Mouse (Mus musculus) heart, embryonic 16.5 days (tissue): ENCODE results near the gene Olfr686. TPM values are rescaled to one million over a fixed set of nuclear protein-coding genes. Genes with fewer than 3 reads are reported as not detected.

Experiments used
- ATAC-seq: fragments of 200-750 bp; cut with Nextera tagmentation; replicated peaks from 2 replicates; pipeline ENCODE4 v1.8.0; 2017; ENCODE audit warnings: moderate number of reproducible peaks; ENCODE audit not compliant: insufficient read depth, low FRiP score; ENCODE audit errors: extremely low read depth
- H3K27ac ChIP-seq: fragments of 300-500 bp; sonication (generic); 2 replicates; pipeline ENCODE4 v1.5.1; 2014; ENCODE audit warnings: mild to moderate bottlenecking, low read length, control low read depth, moderate library complexity
- H3K27me3 ChIP-seq: fragments of 300-500 bp; sonication (generic); 2 replicates; pipeline ENCODE4 v1.6.1; 2014; ENCODE audit warnings: low read length, mixed read lengths; ENCODE audit not compliant: control insufficient read depth, insufficient read depth
- H3K36me3 ChIP-seq: fragments of 300-500 bp; sonication (generic); 2 replicates; pipeline ENCODE4 v1.6.1; 2014; ENCODE audit not compliant: control insufficient read depth, insufficient read depth
- H3K4me1 ChIP-seq: fragments of 300-500 bp; sonication (generic); 2 replicates; pipeline ENCODE4 v1.6.1; 2014; ENCODE audit warnings: low read length, mixed read lengths; ENCODE audit not compliant: control insufficient read depth, insufficient read depth
- H3K4me2 ChIP-seq: fragments of 300-500 bp; sonication (generic); 2 replicates; pipeline ENCODE4 v1.6.1; 2014; ENCODE audit warnings: low read depth, mild to moderate bottlenecking, control low read depth, low read length
- H3K4me3 ChIP-seq: fragments of 300-500 bp; sonication (generic); 2 replicates; pipeline ENCODE4 v1.5.1; 2014; ENCODE audit warnings: mild to moderate bottlenecking, control low read depth, low read length
- H3K9ac ChIP-seq: fragments of 300-500 bp; sonication (generic); 2 replicates; pipeline ENCODE4 v1.6.1; 2014; ENCODE audit warnings: low read length, control low read depth
- H3K9me3 ChIP-seq: fragments of 300-500 bp; sonication (generic); replicated peaks from 2 replicates; pipeline ENCODE4 v1.6.1; 2016; ENCODE audit warnings: low read length; ENCODE audit not compliant: control insufficient read depth
- WGBS: fragments of 180-500 bp; shearing (Covaris S2); extraction: QIAGEN DNeasy Blood & Tissue Kit; methylation state at CpG from one replicate; pipeline ENCODE4 v1.1.7; 2014; 5-methylcytosine and 5-hydroxymethylcytosine counted together
- polyA plus RNA-seq: library from polyadenylated mRNA; unstranded; fragments of >200 nt; fragmentation: Nextera tagmentation; extraction: Ambion mirVana; gene quantifications from 2 replicates; pipeline ENCODE4 v1.2.1, GENCODE M21; 2015

The Olfr686 gene
- polyA plus RNA-seq, 1 experiment from 2014 or later, result not detected

DNA sequence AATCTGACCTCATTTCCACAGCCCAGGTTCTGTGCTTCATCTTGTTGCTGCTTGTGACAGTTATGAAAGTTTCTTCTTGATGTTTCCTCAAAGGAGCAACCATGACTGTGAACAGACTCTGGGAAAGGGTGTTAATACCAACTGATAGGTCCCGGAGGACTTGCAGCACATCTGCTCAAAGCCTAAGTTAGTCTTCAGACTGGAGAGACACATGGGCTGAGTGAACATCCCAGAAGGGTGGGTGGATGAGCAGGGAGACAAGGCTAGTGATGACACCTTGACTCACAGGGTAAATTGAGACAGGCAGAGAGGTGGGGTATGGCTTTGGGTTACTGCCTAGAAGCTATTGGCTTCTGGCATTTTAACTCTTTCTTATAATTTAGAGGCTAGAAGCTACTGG is 21.4 kb downstream of the Olfr686 start, which contains the start of gene Olfr685:
Olfr685 (minus strand) TSS at position 101 of the 400 bp plus-strand sequence.
- Histone ChIP-seq H3K4me3 (no peak within 1 kb of the TSS), H3K36me3 (no peaks in the 10 kb centered on the region), H3K4me1 (no peaks in the 10 kb centered on the region), H3K9ac (no peak within 1 kb of the TSS), H3K9me3 (no peaks in the 10 kb centered on the region), H3K4me2 (no peak within 1 kb of the TSS), H3K27me3 (no peaks in the 10 kb centered on the region), H3K27ac (no peak within 1 kb of the TSS)
- ATAC-seq, result no peak
- 68% methylated on average over 1 of the region's 1 CpGs for WGBS

DNA sequence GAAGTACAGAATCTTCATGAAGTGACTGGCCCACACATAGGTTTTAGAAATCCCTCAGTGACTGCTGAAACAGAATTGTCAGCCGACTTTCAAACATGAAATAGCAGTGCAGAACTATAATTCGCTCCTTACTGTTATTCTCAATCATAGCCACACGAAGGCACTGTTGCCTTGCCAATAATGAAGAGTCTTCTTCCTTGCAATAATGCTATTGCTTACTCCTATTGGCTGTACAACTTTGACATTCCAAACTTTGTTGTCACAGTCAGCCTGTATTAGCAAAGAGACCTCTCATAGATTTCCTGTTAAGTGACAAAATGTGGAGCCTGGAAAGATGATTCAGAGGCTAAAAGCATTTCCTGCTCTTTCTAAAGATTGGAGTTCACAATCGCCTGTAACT is 36.5 kb downstream of the Olfr686 start:
- no peak overlapping the region for H3K9ac ChIP-seq
- H3K4me2 ChIP-seq, result no peak overlapping the region
- no peaks in the 10 kb centered on the region for H3K9me3 ChIP-seq
- H3K4me3 ChIP-seq, result no peak overlapping the region
- no peak overlapping the region for H3K27ac ChIP-seq
- 39% methylated on average over 4 of the region's 4 CpGs for WGBS
- H3K4me1 ChIP-seq, result no peaks in the 10 kb centered on the region
- no peaks in the 10 kb centered on the region for H3K27me3 ChIP-seq
- H3K36me3 ChIP-seq, result no peaks in the 10 kb centered on the region
- ATAC-seq, result no peak

DNA sequence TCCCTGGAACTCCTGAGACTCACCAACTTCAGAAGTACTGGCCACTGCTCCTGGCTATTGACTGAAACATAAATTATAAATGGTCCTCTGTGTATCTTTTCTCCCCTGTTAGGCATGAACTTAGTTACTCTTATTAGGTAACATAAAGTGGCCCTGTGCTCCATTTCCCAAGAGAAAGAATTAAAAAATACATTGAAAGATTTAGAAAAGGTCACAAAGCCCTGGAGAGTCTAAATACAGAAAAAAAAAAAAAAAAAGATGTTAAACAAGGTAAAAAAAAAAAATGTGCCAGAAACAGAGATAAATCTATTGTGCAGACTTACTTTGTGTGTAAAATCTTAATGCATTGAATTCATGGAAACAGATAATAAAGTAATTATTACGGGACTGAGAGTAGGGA is 43.7 kb downstream of the Olfr686 start, which contains the start of gene Olfr684:
Olfr684 (minus strand) TSS at position 101 of the 400 bp plus-strand sequence.
- Histone ChIP-seq H3K4me3 (no peak within 1 kb of the TSS), H3K9ac (no peak within 1 kb of the TSS), H3K27me3 (no peaks in the 10 kb centered on the region), H3K4me1 (no peaks in the 10 kb centered on the region), H3K27ac (no peak within 1 kb of the TSS), H3K4me2 (no peak within 1 kb of the TSS), H3K36me3 (no peaks in the 10 kb centered on the region), H3K9me3 (no peaks in the 10 kb centered on the region)
- WGBS, result 52% methylated on average over 1 of the region's 1 CpGs
- no peak for ATAC-seq

Other genes starting within 250 kb of the Olfr686 start
- gene Olfr670, start 244.9 kb downstream of the Olfr686 start, polyA plus RNA-seq, result not detected in 2 replicates
- gene Olfr671, start 228.4 kb downstream of the Olfr686 start, polyA plus RNA-seq, result not detected in 2 replicates
- gene Olfr672, start 205.5 kb downstream of the Olfr686 start, polyA plus RNA-seq, result not detected in 2 replicates
- gene Olfr675, start 179.0 kb downstream of the Olfr686 start, polyA plus RNA-seq, result not detected in 2 replicates
- gene Olfr676, start 174.8 kb downstream of the Olfr686 start, polyA plus RNA-seq, result not detected in 2 replicates
- gene Olfr677, start 156.1 kb downstream of the Olfr686 start, polyA plus RNA-seq, result not detected in 2 replicates
- gene Olfr678, start 143.0 kb downstream of the Olfr686 start, polyA plus RNA-seq, result not detected in 2 replicates
- not detected in 2 replicates for gene Olfr679, start 126.3 kb downstream of the Olfr686 start, polyA plus RNA-seq
- gene Olfr680-ps1, start 114.7 kb downstream of the Olfr686 start, polyA plus RNA-seq, result not detected in 2 replicates
- not detected in 2 replicates for gene Olfr681, start 90.6 kb downstream of the Olfr686 start, polyA plus RNA-seq
- gene Olfr683, start 60.5 kb downstream of the Olfr686 start, polyA plus RNA-seq, result not detected in 2 replicates
- gene Olfr684, start 43.8 kb downstream of the Olfr686 start, polyA plus RNA-seq, result not detected in 2 replicates
- not detected in 2 replicates for gene Olfr685, start 21.5 kb downstream of the Olfr686 start, polyA plus RNA-seq
- not detected in 2 replicates for gene Olfr688, start 80.6 kb upstream of the Olfr686 start, polyA plus RNA-seq
- not detected in 2 replicates for gene Olfr689, start 103.7 kb upstream of the Olfr686 start, polyA plus RNA-seq
- gene Olfr690, start 126.6 kb upstream of the Olfr686 start, polyA plus RNA-seq, result not detected in 2 replicates
- 0.06 and 0.14 TPM in 2 replicates for gene Olfr691, start 134.8 kb upstream of the Olfr686 start, polyA plus RNA-seq
- gene Olfr692, start 160.7 kb upstream of the Olfr686 start, polyA plus RNA-seq, result not detected in 2 replicates
- gene Gm5901, start 167.6 kb upstream of the Olfr686 start, polyA plus RNA-seq, result not detected in 2 replicates
- 32.5 and 34.5 TPM in 2 replicates for gene Fam160a2, start 192.6 kb upstream of the Olfr686 start, polyA plus RNA-seq
- gene Cnga4, start 197.1 kb upstream of the Olfr686 start, polyA plus RNA-seq, result 0.05 TPM in 1 of 2 replicates, not detected in the other
- not detected in 2 replicates for gene Cckbr, start 218.2 kb upstream of the Olfr686 start, polyA plus RNA-seq